Mouse (Mus musculus) adrenal gland, postnatal 25 days (tissue): Measurements from ENCODE around the gene Crkl. TPM values are rescaled to one million over a fixed set of nuclear protein-coding genes. Genes with fewer than 3 reads are reported as not detected.
A peak's percentile ranks its signal among the peaks of the same experiment; 100 is the strongest.
"Not testable (repeated sequence)": the region's sequence is repeated elsewhere in the genome, so short reads cannot be mapped to it uniquely, and the experiment has no call there.

Experiments used
- DNase-seq: peaks from one replicate; pipeline ENCODE4 v3.0.0; 2021; ENCODE audit warnings: mixed read lengths
- total RNA-seq: library from RNA; stranded (reverse); gene quantifications from 2 replicates; pipeline ENCODE4 v1.2.3, GENCODE M21; 2021

Crkl gene
- total RNA-seq, 1 experiment from 2014 or later = 33.7 TPM

DNA sequence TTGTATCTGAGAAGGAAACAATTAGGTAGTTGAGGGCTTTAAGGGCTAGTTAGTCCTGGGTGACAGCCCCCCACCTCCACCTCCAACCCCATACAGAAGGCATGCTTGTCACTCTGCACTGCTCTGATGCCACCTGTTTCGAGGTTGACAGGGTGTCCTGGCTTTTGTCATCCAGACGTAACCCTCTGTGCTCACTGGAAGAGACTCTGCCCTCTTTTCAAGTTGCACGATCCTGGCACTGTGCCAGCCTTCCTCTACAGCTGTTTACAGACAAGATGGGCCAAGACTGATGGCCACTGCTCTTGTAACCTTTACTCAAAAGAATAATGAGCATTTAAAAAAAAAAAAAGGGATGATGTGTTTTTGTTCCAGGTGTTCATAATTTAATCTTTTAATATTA lies 34.7 kb downstream of the Crkl start:
- DNase-seq = peak; percentile 63

DNA sequence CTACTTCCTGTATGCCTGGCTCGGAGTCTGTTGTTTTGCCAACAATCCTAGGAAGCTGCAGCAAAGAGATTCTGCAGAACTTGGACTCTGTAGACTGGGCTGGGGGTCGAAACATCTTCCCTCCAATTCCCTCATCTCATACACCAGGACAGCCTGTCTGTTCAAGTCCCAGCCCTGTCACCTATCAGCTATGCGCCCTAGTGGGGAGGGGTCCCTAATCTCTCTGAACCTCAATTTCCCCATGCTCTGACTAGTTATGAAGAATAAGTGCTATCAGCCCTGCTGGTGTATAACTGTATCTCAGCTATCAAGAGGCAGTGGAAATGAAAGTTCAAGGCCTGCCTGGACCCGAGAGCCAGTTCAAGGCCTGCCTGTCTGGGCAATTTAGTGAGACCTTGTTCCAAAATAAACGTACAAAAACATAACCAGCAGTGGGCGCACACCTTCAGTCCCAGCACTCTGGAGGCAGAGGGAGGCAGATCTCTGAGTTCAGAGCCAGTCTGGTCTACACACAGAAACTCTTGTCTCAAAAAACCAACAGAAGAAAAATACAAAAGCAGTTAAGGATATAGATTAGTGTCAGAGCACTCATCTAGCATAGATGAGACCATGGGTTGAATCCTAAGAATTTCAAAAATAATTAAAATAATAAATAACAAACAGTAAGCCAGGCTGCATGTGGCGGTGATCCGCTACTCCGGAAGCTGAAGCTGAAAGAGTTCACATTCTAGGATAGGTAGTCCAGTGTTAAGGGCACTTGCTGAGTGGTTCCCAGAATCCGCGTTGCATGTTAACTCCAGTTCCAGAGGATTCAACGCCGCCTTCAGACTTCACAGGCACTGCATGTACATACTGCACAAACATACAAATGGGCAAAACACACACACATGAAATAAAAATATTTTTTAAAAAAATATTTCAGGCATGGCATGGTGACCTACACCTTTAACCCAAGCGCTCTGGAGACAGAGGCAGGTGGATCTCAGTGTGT lies 37.0 kb downstream of the Crkl start:
- peak; percentile 49 for DNase-seq

DNA sequence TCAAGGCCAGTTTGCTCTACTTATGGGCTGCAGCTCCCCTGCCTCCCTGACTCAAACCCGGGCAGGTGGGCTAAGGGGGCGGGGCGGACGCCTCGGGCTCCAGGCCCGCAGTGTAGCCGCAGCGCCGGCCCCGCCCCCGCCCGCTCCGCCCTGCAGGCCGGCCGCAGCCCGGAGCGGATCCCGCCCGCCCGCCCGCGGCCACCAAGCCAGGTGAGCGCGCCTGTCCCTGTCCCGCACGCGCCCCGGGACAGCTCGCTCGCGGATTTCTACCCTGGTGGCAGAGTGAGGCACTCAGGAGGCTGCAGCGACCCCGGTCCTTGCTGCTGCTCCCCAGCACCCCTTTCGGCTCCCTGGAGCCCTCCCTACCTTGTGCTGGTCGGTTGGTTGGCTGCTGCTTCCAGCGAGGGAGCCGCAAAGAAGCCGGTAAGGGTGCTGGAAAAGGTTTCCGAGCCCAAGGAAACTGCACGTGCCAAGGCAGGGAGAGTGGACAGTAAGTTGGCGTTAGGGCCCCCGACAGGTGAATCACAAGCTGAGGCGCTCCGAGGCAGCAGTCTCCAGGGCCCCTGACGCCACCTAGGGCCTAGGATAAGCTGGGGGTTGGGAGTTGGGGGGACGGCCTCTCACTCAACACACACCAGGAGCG lies 37.8 kb downstream of the Crkl start, which contains the start of gene Aifm3:
Aifm3 (plus strand) TSS at position 143 of the 643 bp plus-strand sequence.
- peak; percentile 63 for DNase-seq

DNA sequence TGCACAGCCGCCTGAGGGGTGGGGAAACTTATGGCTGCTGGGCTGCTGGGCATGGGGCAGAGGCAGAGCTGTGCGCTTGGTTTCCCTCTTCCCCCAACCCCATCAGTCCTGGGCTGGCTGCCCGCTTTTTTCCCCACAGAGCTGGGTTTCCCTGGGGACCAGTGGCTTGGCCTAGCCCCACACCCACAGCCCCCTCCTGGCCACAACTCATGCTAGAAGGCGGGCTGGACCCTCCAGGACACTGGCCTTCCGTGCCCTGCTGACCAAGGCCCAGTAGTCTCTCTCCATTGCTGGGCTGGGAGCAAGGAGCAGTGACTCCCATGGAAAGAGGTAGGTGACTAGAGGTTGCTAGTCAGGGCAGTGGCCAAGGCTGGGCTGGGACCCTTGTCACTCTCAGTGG lies 39.4 kb downstream of the Crkl start:
- no peak for DNase-seq

DNA sequence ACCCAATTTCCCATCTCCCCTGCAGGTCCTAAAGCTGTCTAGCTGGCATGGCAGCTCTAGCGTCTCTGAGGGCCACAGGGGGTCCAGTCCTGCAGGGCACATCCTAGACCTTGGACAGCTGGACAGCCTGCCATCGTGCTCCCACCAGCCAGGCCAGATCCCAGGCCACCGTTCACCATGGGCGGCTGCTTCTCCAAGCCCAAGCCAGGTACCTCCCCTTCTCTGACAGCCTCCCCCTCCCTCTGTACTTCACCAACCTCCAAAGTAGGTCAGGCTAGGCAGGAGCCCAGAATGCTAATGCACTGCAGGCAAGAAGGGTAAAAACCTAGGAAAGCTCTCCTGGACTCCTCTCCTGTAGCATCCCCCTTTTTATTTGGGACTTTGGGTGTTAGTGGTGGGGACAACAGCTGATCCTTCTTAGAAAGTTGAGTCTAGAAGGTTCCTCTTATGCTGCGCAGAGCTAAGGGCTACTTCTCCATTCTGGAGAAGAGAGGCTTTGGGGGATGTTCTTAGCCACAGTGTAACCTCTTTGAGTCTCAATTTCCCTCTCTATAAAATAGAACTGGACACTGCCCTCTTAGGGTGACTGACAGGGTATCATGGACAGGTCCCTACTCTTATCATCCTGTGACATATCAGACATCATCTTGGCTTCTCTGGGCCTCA lies 40.2 kb downstream of the Crkl start:
- no peak for DNase-seq

DNA sequence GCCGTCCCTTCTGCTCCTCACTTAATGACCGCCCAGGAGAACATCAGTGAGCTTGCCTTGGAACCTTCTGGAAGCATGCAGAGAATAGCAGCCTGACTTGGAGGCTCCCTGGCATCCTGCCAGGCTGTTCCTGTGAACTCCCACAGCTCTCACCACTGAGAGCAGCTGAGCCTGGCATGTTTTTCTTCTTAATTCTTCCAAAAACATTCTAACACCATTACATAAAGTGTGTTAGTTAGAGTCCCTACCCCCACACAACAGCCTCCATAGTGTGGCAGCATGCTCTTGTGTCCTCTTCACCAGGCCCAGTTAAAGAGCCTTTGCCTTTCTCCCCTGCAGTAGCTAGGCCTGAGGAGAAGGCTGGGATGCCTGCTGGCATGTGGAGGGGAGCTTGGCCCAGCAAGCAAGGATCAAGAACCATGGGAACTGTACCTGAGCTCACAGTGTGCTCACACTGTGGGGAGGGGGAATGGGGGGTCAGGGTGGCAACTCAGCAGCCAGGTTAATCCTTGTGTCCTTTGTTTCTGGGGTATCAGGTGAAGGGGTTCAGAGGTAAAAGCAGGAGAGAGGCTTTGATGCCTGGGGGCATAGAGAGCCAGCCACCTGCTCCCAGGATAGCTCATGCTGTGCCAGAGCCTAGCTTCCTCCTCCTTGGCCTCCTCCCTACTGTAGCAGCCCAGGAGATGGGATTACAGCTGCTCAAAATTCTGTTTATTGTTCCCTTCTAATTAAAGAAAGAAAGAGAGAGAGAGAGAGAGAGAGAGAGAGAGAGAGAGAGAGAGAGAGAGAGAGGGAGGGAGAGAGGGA lies 44.9 kb downstream of the Crkl start:
- peak; percentile 61 for DNase-seq

DNA sequence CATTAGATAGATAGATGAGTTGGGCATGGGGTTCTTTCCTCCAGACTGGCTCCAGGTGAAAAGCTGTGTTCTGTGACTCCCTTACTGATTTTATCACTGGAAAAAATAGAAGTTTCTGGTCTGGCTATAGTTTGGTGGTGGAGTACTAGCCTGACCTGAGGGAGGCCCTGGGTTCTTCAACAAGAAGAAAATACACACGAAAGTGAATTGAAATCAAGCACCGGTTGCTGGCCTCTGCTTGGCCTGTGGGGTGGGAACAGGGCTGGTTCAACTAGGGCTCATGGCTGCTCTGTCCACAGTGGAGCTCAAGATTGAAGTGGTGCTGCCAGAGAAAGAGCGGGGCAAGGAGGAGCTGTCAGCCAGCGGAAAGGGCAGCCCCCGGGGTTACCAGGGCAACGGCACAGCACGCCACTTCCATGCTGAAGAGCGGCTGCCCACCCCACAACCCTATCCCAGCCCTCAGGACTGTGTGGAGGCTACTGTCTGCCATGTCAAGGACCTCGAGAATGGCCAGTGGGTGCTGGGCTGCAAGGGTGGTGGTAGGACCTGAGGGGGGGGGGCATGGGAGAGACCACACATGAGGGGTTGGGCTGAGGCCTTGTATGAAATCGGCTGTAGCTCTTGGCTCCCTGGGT lies 47.6 kb downstream of the Crkl start:
- DNase-seq = no peak

DNA sequence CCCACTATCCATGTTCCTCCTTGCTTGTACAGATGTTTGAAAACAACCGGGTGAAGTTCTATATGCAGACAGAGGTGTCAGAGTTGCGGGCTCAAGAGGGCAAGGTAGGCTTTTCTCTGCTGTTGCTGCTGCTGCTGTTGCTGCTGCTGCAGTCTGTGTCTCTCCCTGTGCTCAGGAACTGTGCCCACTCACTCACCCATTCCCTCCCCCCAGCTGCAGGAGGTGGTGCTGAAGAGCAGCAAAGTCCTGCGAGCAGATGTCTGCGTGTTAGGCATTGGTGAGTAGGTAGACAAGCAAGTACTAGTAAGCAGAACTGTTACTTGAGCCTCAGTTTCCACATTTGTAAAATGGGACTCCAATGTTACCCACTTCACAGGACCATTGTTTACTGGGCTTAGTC lies 50.9 kb downstream of the Crkl start:
- DNase-seq = no peak

DNA sequence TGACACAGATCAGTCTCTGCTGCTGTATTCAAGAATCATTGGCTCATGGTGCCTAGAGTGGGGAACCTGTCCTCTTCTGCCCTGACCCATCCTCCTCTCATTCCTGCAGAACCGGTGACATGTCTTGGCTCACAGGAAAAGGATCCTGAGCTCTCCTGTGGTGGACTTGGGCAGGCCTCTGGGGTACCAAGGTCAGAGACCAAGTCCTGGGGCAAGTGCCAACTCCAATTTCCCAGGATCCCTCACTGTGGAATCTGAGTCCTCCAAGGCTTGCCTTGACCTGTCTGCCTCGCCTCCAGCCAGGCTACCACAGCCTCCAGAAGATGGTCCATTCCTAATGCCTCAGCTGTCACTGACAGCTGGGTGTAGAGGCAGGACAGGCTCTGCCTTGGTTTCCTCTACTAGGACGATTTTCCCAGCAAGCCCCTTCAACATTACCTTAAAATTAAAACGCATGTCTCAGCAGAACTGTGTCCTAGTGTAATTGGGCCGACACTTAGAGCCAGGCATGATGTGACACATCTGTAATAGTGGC lies 55.3 kb downstream of the Crkl start:
- no peak for DNase-seq

DNA sequence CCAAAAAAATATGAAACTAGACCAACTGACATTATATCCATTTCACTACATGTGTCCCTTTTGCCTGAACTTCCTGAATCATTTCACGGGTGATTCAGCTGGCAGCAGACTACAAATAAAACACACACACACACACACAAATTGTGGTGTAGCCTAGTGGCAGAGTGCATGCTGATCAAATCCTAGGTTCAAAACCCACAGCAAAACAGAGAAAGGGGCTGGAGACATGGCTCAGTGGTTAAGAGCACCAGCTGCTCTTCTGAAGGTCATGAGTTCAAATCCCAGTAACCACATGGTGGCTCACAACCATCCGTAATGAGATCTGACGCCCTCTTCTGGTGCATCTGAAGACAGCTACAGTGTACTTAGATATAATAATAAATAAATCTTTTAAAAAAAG lies 56.2 kb downstream of the Crkl start:
- DNase-seq = not testable (repeated sequence)

DNA sequence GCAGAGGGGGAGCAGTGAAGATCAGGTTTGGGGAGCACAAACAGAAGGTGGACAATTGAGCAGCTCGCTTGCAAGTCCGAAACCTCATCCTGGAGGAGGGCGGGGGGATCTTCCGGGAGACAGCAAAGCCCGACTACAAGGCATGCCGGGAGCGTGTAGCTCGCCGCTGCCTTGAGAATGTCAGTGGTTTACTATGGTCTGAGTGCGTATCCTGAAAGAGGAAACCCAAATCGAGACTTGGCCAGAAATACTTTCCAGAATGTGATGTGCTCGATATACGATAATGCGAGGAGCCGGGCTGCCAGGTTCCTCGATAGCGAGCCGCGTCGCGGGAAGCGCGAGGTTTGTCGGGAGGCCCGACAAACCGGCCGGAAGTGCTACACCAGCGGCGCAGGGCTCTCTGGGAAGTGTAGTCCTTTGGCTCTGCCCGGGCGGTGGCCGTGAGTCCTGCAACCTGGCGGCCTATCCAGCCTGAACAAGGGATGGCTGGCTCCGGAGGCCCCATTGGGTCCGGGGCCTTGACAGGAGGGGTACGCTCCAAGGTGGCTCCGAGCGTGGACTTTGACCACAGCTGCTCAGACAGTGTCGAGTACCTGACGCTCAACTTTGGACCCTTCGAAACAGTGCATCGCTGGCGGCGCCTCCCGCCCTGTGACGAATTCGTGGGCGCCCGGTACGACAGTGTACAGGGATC lies 56.9 kb downstream of the Crkl start, which contains the start of gene Lztr1:
Lztr1 (plus strand) TSS at position 143 of the 694 bp plus-strand sequence.
- peak; percentile 85 for DNase-seq

DNA sequence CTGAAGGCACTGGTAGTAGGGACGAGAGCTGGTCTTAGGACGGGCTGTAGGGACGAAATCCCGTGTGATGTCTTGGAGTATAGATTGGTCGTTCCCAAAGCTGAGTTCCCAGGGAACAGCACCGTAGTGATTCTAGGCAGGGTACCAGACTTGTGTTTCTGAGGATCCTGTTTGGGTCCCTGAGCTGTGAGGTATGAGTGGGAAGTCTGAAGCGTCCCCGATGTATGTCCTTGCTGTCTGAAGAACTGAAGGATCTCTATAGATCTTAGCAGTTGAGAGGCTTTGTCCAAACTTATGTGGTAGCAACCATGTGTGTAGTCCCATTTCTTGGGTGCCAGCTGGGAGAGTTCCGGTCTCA lies 57.4 kb downstream of the Crkl start:
- no peak for DNase-seq

DNA sequence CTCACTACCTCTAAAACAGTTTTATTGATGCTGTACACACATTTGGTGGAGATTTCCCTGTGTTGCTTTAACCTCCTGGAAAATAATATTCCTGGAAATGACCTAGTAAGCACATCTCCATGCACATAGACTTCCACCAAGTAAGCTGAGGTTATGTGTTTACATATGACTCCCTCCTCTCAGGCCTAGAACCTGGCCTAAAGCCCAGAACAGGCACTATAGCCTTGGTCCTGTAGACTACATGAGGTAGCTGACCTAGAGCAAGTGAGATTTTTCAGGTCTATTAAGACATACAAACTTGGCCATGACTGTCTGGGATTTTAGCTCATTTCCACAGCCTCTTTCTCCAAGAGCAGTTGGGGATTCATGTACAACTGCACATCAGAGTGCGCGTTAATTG lies 58.4 kb downstream of the Crkl start:
- no peak for DNase-seq

DNA sequence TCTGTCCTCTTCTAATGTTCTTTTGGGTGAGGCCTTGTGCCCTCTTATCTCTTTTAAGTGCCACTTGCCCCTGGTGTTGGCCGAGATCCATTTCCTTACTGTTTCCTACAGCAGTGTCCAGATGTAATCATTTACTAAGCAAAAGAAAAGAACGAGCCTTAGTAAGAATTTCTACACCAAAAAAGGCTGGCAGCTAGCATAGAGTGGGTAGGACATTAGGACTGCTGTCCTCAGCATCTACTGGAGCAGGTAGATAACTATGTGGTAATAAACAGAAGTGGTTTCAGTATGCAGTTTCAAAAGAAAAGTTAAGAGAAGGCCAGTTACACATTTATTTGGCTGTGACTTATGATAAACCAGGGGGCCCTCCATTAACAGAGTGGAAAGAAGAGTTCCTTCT lies 58.9 kb downstream of the Crkl start:
- DNase-seq = no peak

DNA sequence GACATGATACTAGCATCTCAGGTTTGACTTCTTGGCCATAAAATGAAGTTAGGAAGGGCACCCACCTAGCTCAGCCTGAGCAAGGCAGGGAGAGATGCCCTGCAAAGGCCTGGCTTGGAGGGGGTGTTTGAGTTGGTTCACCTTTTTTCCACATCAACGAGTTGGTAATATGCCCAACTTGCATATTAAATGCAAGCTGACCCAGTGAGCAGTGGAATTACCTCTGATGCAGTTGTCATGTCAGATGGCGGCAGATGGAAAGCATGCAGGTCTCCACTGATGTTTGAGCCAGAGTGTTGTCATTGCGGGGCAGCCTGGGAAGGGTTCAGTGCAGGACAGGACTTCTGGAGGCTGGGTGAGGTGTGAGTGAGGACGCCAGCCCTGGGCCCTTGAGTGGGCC lies 59.6 kb downstream of the Crkl start:
- no peak for DNase-seq

DNA sequence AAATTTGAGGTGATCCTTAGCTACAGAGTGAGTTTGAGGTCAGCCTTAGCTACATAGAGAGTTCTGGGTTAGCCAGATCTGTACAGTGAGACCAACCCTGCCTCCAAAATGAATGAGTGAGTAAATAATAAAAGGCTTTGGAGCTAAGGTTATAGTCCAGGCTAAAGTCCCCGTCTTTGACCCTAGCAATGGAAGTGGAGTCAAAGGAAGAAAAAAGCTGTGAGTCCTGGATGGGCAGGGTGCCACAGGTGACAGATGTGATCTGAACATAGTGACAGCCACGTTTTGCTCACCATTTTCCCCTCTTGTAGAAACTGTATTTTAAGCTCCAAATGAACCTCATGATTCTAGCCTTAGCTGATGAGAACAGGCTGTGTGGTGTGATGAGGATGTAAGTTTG lies 67.1 kb downstream of the Crkl start:
- no peak for DNase-seq

DNA sequence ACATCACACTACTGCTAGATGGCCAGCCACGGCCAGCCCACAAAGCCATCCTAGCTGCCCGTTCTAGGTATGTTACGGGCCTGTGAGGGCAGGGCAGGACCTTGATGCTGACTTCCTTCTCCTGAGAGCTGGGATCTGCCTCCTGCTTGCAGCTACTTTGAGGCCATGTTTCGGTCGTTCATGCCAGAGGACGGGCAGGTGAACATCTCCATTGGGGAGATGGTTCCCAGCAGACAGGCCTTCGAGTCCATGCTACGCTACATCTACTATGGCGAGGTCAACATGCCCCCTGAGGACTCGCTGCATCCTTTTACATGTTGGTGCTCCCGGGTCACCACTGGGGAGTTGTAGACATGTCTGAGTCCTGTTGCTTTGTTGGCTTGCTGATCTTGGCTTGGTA lies 72.4 kb downstream of the Crkl start:
- no peak for DNase-seq

DNA sequence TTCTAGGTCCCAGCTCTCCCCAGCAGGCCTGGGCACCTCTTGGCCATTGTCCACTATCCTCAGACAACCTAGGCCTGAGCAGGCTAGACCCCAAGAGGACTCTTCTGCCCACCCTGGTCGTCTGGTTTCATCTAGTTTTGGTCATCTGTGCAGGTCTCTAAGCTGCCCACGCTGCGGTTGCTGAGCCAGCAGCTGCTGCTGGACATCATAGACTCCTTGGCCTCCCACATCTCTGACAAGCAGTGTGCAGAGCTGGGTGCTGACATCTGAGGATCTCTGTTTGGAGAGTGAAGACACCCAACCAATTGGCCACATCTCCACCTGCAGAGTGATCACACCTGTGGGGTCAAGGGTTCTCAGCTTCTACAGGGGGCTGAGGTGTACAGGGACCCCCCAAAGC lies 73.7 kb downstream of the Crkl start:
- DNase-seq = no peak

DNA sequence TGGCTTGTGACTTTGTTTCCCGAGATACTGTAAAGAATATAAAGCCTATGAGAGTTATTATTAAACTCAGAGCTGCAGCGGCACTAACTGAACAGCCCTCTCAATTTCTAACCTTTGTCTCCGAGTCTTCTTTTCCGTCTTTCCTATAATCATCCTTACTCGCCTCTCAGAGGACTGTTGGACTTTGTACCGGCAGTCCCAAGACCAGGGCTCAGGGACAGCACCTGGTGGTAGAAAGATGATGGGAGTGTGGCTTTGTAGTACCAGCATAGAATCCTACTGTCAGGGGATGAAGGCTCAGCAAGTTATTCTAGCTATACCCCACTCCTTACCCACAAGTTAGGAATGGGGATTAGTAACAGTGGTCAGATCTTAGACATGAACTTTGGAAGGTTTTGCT lies 74.4 kb downstream of the Crkl start:
- DNase-seq = no peak

DNA sequence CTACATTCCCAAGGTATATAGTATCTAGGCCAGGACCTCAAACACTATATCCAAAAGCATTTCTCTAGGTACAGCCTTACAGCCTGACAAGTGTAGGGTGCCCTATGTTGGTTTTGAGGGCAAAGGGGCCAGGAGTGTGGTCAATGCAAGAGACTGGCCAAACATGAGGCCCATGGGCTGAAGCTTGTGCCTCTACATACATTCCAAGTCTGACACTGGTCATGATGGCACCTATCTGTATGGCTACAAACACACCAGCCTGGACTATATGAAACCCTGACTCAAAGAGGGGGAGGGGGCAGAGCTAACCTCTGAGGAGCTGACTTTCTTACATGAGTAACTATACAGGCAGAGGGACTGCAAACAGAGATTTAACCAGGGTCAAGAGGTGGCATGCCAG lies 75.8 kb downstream of the Crkl start:
- no peak for DNase-seq

DNA sequence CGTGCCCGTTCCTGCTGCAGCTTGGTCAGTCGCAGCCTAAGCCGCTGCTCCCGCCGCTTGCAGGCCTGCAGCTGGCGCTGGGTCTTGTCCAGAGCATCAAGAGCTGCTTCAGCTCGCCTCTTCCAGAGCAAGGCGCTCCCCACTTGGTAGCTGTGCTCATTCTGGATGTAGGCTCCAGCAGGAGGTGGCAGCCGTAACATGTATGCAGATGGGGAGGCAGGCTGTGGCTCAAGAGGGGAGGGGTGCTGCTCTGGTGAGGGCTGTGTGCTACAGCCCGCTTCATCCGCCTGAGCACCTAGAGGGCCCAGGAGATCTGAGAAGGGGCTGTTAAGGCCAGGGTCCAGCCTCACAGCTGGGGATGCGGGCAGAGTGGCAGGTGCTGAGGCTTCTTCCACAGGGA lies 76.5 kb downstream of the Crkl start:
- DNase-seq = no peak
